Mouse (Mus musculus): ENCODE results near the gene Chga. TPM values are rescaled to one million over a fixed set of nuclear protein-coding genes. Genes with fewer than 3 reads are reported as not detected.

The Chga gene
- total and polyA plus RNA-seq, 3 experiments, result not detected

- no peak for TF ChIP-seq MXI1 (IDR thresholded peaks at IDR 0.05; ENCODE audit: low read depth, low read length)
- TF ChIP-seq ELF1 (IDR thresholded peaks at IDR 0.05; ENCODE audit: low read depth, low read length), result no peak
- no peak for TF ChIP-seq USF1 (IDR thresholded peaks at IDR 0.05; ENCODE audit: low read depth, low read length)
- no peak for TF ChIP-seq GABPA (IDR thresholded peaks at IDR 0.05; ENCODE audit: low read depth, low read length)
- no peak for TF ChIP-seq HCFC1 (IDR thresholded peaks at IDR 0.05; ENCODE audit: low read depth, low read length)
- no peak for TF ChIP-seq NELFE (IDR thresholded peaks at IDR 0.05; ENCODE audit: low read depth, low read length)
- no peak for TF ChIP-seq UBTF (IDR thresholded peaks at IDR 0.05; ENCODE audit: borderline replicate concordance, insufficient read depth, low read depth, low read length)
- no peak for TF ChIP-seq TCF12 (IDR thresholded peaks at IDR 0.05; ENCODE audit: low read depth, low read length)
- no peak for TF ChIP-seq POLR2AphosphoS2 (IDR thresholded peaks at IDR 0.05; ENCODE audit: low read length)
- no peak for TF ChIP-seq MAFK (IDR thresholded peaks at IDR 0.05; ENCODE audit: borderline replicate concordance, low read depth, low read length)
- no peak for DNase-seq (ENCODE audit: low read depth, low spot score)
- Histone ChIP-seq H3K4me3 (ENCODE audit: control insufficient read depth in 1 of 2, insufficient read depth in 1 of 2, low read depth in 2 of 2, low read length in 2 of 2) (no peak overlapping the region), H3K27me3 (ENCODE audit: control insufficient read depth in 1 of 2, insufficient read depth in 2 of 2, low read length in 2 of 2) (no peaks in the 10 kb centered on the region), H3K27ac (ENCODE audit: control insufficient read depth, low read depth, low read length) (no peak overlapping the region), H3K9me3 (replicated peaks; ENCODE audit: insufficient read depth, low read length) (no peaks in the 10 kb centered on the region), H3K79me2 (ENCODE audit: control insufficient read depth, insufficient read depth, low read length, poor library complexity) (no peaks in the 10 kb centered on the region), H3K4me1 (ENCODE audit: control insufficient read depth in 1 of 2, insufficient read depth in 2 of 2, low read length in 2 of 2) (no peaks in the 10 kb centered on the region), H3K9ac (ENCODE audit: control insufficient read depth, low read depth, low read length, poor library complexity, severe bottlenecking) (no peak overlapping the region), H3K36me3 (ENCODE audit: control insufficient read depth in 1 of 2, insufficient read depth in 2 of 2, low read length in 2 of 2) (no peaks in the 10 kb centered on the region; a peak in 1 of 4 replicates)
Observed at GRCm38 (mm10) chr12:102585390-102585789, 30.6 kb downstream of the Chga start.

GRCm38 (mm10) chr12:102586286-102586881 lies 31.6 kb downstream of the Chga start:
- Histone ChIP-seq H3K36me3 (ENCODE audit: control insufficient read depth in 1 of 2, insufficient read depth in 2 of 2, low read length in 2 of 2) (no peaks in the 10 kb centered on the region; a peak in 1 of 4 replicates), H3K4me1 (ENCODE audit: control insufficient read depth in 1 of 2, insufficient read depth in 2 of 2, low read length in 2 of 2) (no peaks in the 10 kb centered on the region), H3K27ac (ENCODE audit: control insufficient read depth, low read depth, low read length) (no peak overlapping the region)

More at GRCm38 (mm10) chr12:102586286-102586881, 31.6 kb downstream of the Chga start:
- H3K9me3 ChIP-seq (replicated peaks; ENCODE audit: insufficient read depth, low read length), result no peaks in the 10 kb centered on the region
- TF ChIP-seq ELF1 (IDR thresholded peaks at IDR 0.05; ENCODE audit: low read depth, low read length), result no peak
- TF ChIP-seq MAZ (IDR thresholded peaks at IDR 0.05; ENCODE audit: low read depth, low read length), result no peak
- no peak for TF ChIP-seq RAD21 (IDR thresholded peaks at IDR 0.05; ENCODE audit: low read depth, low read length)
- TF ChIP-seq POLR2A (IDR thresholded peaks at IDR 0.05; ENCODE audit: control insufficient read depth in 1 of 2, insufficient read depth in 1 of 2, low read depth in 1 of 2, low read length in 2 of 2, poor library complexity in 1 of 2), result no peak
- no peak for TF ChIP-seq NRF1 (IDR thresholded peaks at IDR 0.05; ENCODE audit: insufficient read depth, low read depth, low read length, poor library complexity, severe bottlenecking)
- no peak for TF ChIP-seq GABPA (IDR thresholded peaks at IDR 0.05; ENCODE audit: low read depth, low read length)
- no peak for TF ChIP-seq MEF2A (IDR thresholded peaks at IDR 0.05; ENCODE audit: extremely low read depth, insufficient replicate concordance, low read depth, low read length, poor library complexity, severe bottlenecking)
- TF ChIP-seq MYB (IDR thresholded peaks at IDR 0.05; ENCODE audit: low read depth, low read length), result no peak
- no peak for TF ChIP-seq CHD2 (IDR thresholded peaks at IDR 0.05; ENCODE audit: low read length)
- TF ChIP-seq TBP (IDR thresholded peaks at IDR 0.05; ENCODE audit: low read depth, low read length), result no peak
- TF ChIP-seq RCOR1 (IDR thresholded peaks at IDR 0.05; ENCODE audit: low read depth, low read length), result no peak
- TF ChIP-seq MAFK (IDR thresholded peaks at IDR 0.05; ENCODE audit: borderline replicate concordance, low read depth, low read length), result no peak
- no peak for TF ChIP-seq MAX (IDR thresholded peaks at IDR 0.05; ENCODE audit: low read length)
- no peak for TF ChIP-seq ZKSCAN1 (IDR thresholded peaks at IDR 0.05; ENCODE audit: low read depth, low read length)
- no peak for TF ChIP-seq HCFC1 (IDR thresholded peaks at IDR 0.05; ENCODE audit: low read depth, low read length)
- TF ChIP-seq MYC (IDR thresholded peaks at IDR 0.05; ENCODE audit: low read depth, low read length), result no peak
- no peak for TF ChIP-seq ZMIZ1 (IDR thresholded peaks at IDR 0.05; ENCODE audit: low read depth, low read length)
- no peak for TF ChIP-seq CHD1 (IDR thresholded peaks at IDR 0.05; ENCODE audit: low read depth, low read length)
- no peaks in the 10 kb centered on the region for H3K79me2 ChIP-seq (ENCODE audit: control insufficient read depth, insufficient read depth, low read length, poor library complexity)
- DNase-seq (ENCODE audit: low read depth, low spot score), result no peak
- no peak overlapping the region for H3K9ac ChIP-seq (ENCODE audit: control insufficient read depth, low read depth, low read length, poor library complexity, severe bottlenecking)
- no peak overlapping the region for H3K4me3 ChIP-seq (ENCODE audit: control insufficient read depth in 1 of 2, insufficient read depth in 1 of 2, low read depth in 2 of 2, low read length in 2 of 2)
- H3K27me3 ChIP-seq (ENCODE audit: control insufficient read depth in 1 of 2, insufficient read depth in 2 of 2, low read length in 2 of 2), result no peaks in the 10 kb centered on the region
